Mouse (Mus musculus): ENCODE data around the gene Stk4. TPM values are rescaled to one million over a fixed set of nuclear protein-coding genes. Genes with fewer than 3 reads are reported as not detected.
A peak's percentile ranks its signal among the peaks of the same experiment; 100 is the strongest.

Gene Stk4
- polyA plus RNA-seq (2016; fragmentation: Nextera tagmentation; extraction: Ambion mirVana), result 20.5 and 23.6 TPM in 2 replicates

- no peaks in the 10 kb centered on the region for H3K9me3 ChIP-seq
- H3K27me3 ChIP-seq (ENCODE audit: insufficient read depth, poor library complexity, severe bottlenecking), result no peaks in the 10 kb centered on the region
- H3K4me1 ChIP-seq, result peaks cover 13% of the 10 kb centered on the region
- peak within 1 kb of the TSS; percentile 93 for H3K4me3 ChIP-seq
- peaks cover 13% of the 10 kb centered on the region for H3K36me3 ChIP-seq
- peak within 1 kb of the TSS; percentile 92 for H3K27ac ChIP-seq
- peak; percentile 78 for DNase-seq (ENCODE audit: low spot score)
- WGBS, result under 1% methylated on average over 45 of the region's 45 CpGs
Observed at GRCm38 (mm10) chr2:164070142-164070764, at the start of gene Stk4. Gene Stk4, plus strand, starts transcription at chr2:164070322.

GRCm38 (mm10) chr2:164022104-164022503, 48.0 kb upstream of the Stk4 start:
- Histone ChIP-seq H3K4me1 (no peaks in the 10 kb centered on the region), H3K27me3 (ENCODE audit: insufficient read depth, poor library complexity, severe bottlenecking) (peaks cover 4% of the 10 kb centered on the region; the same call in 1 of the 2 replicates), H3K27ac (no peak overlapping the region), H3K9me3 (no peaks in the 10 kb centered on the region), H3K36me3 (peaks cover 25% of the 10 kb centered on the region), H3K4me3 (no peak overlapping the region)
- no peak for DNase-seq (ENCODE audit: low spot score)
- 34% methylated on average over 2 of the region's 2 CpGs for WGBS

- Histone ChIP-seq H3K9me3 (no peaks in the 10 kb centered on the region), H3K27me3 (ENCODE audit: insufficient read depth, poor library complexity, severe bottlenecking) (peaks cover 4% of the 10 kb centered on the region; the same call in 1 of the 2 replicates), H3K27ac (no peak within 1 kb of the TSS), H3K4me3 (no peak within 1 kb of the TSS), H3K36me3 (no peaks in the 10 kb centered on the region), H3K4me1 (no peaks in the 10 kb centered on the region)
- 80% methylated on average over 16 of the region's 16 CpGs for WGBS
- no peak for DNase-seq (ENCODE audit: low spot score)
Observed at GRCm38 (mm10) chr2:164025150-164025549, 45.0 kb upstream of the Stk4 start, which contains the start of gene Pabpc1l. Gene Pabpc1l, plus strand, starts transcription at chr2:164025450.

GRCm38 (mm10) chr2:164031147-164031546, 39.0 kb upstream of the Stk4 start:
- no peaks in the 10 kb centered on the region for H3K9me3 ChIP-seq
- no peak overlapping the region for H3K27ac ChIP-seq
- no peaks in the 10 kb centered on the region for H3K36me3 ChIP-seq
- 65% methylated on average over 10 of the region's 10 CpGs for WGBS
- peaks cover 4% of the 10 kb centered on the region; the same call in 1 of the 2 replicates for H3K27me3 ChIP-seq (ENCODE audit: insufficient read depth, poor library complexity, severe bottlenecking)
- H3K4me1 ChIP-seq, result 0 out of 2 replicates have a peak, but pooled peaks cover 4% of the 10 kb centered on the region
- no peak for DNase-seq (ENCODE audit: low spot score)
- no peak overlapping the region for H3K4me3 ChIP-seq

GRCm38 (mm10) chr2:164032973-164033372, 37.1 kb upstream of the Stk4 start:
- no peak overlapping the region for H3K27ac ChIP-seq
- H3K9me3 ChIP-seq, result no peaks in the 10 kb centered on the region
- DNase-seq (ENCODE audit: low spot score), result no peak
- WGBS, result 91% methylated on average over 3 of the region's 3 CpGs
- H3K27me3 ChIP-seq (ENCODE audit: insufficient read depth, poor library complexity, severe bottlenecking), result peaks cover 4% of the 10 kb centered on the region; the same call in 1 of the 2 replicates
- H3K36me3 ChIP-seq, result no peaks in the 10 kb centered on the region
- no peak overlapping the region for H3K4me3 ChIP-seq
- peaks cover 11% of the 10 kb centered on the region for H3K4me1 ChIP-seq

GRCm38 (mm10) chr2:164036520-164037019, 33.6 kb upstream of the Stk4 start:
- no peak for DNase-seq (ENCODE audit: low spot score)
- Histone ChIP-seq H3K9me3 (no peaks in the 10 kb centered on the region), H3K4me3 (no peak overlapping the region), H3K4me1 (peaks cover 7% of the 10 kb centered on the region), H3K27me3 (ENCODE audit: insufficient read depth, poor library complexity, severe bottlenecking) (peaks cover 4% of the 10 kb centered on the region; the same call in 1 of the 2 replicates), H3K27ac (no peak overlapping the region), H3K36me3 (no peaks in the 10 kb centered on the region)
- 40% methylated on average over 10 of the region's 10 CpGs for WGBS

- no peak overlapping the region for H3K4me3 ChIP-seq
- H3K27me3 ChIP-seq (ENCODE audit: insufficient read depth, poor library complexity, severe bottlenecking), result peaks cover 8% of the 10 kb centered on the region; the same call in 1 of the 2 replicates
- WGBS, result 100% methylated on average over 1 of the region's 1 CpGs
- peaks cover 11% of the 10 kb centered on the region for H3K4me1 ChIP-seq
- no peak for DNase-seq (ENCODE audit: low spot score)
- H3K36me3 ChIP-seq, result no peaks in the 10 kb centered on the region
- no peaks in the 10 kb centered on the region for H3K9me3 ChIP-seq
- H3K27ac ChIP-seq, result no peak overlapping the region
Observed at GRCm38 (mm10) chr2:164038407-164039028, 31.6 kb upstream of the Stk4 start.

GRCm38 (mm10) chr2:164040949-164041348, 29.2 kb upstream of the Stk4 start:
- H3K9me3 ChIP-seq, result no peaks in the 10 kb centered on the region
- H3K4me1 ChIP-seq, result peaks cover 11% of the 10 kb centered on the region
- WGBS, result 84% methylated on average over 6 of the region's 6 CpGs
- 0 out of 2 replicates have a peak, but pooled peaks cover 11% of the 10 kb centered on the region for H3K27me3 ChIP-seq (ENCODE audit: insufficient read depth, poor library complexity, severe bottlenecking)
- H3K27ac ChIP-seq, result no peak overlapping the region
- no peaks in the 10 kb centered on the region for H3K36me3 ChIP-seq
- DNase-seq (ENCODE audit: low spot score), result no peak
- no peak overlapping the region for H3K4me3 ChIP-seq

- WGBS, result 76% methylated on average over 2 of the region's 2 CpGs
- Histone ChIP-seq H3K9me3 (no peaks in the 10 kb centered on the region), H3K36me3 (no peaks in the 10 kb centered on the region), H3K4me3 (no peak overlapping the region), H3K27me3 (ENCODE audit: insufficient read depth, poor library complexity, severe bottlenecking) (0 out of 2 replicates have a peak, but pooled peaks cover 11% of the 10 kb centered on the region), H3K4me1 (peaks cover 9% of the 10 kb centered on the region), H3K27ac (no peak overlapping the region)
- no peak for DNase-seq (ENCODE audit: low spot score)
Observed at GRCm38 (mm10) chr2:164041523-164041922, 28.6 kb upstream of the Stk4 start.

GRCm38 (mm10) chr2:164047197-164047690, 22.9 kb upstream of the Stk4 start:
- Histone ChIP-seq H3K4me1 (no peaks in the 10 kb centered on the region), H3K36me3 (peaks cover 13% of the 10 kb centered on the region), H3K27ac (no peak overlapping the region), H3K4me3 (peak overlapping the region; percentile 45), H3K27me3 (ENCODE audit: insufficient read depth, poor library complexity, severe bottlenecking) (peaks cover 21% of the 10 kb centered on the region; the same call in 1 of the 2 replicates), H3K9me3 (no peaks in the 10 kb centered on the region)
- WGBS, result 2% methylated on average over 16 of the region's 16 CpGs
- DNase-seq (ENCODE audit: low spot score), result peak; percentile 87

- Histone ChIP-seq H3K27ac (peak overlapping the region; percentile 23; the same call in 1 of the 2 replicates), H3K4me1 (peaks cover 18% of the 10 kb centered on the region), H3K9me3 (no peaks in the 10 kb centered on the region), H3K27me3 (ENCODE audit: insufficient read depth, poor library complexity, severe bottlenecking) (peaks cover 12% of the 10 kb centered on the region; the same call in 1 of the 2 replicates), H3K36me3 (peaks cover 67% of the 10 kb centered on the region), H3K4me3 (no peak overlapping the region)
- peak; percentile 94 for DNase-seq (ENCODE audit: low spot score)
- 45% methylated on average over 8 of the region's 8 CpGs for WGBS
Observed at GRCm38 (mm10) chr2:164053767-164054166, 16.4 kb upstream of the Stk4 start.

GRCm38 (mm10) chr2:164054671-164055070, 15.5 kb upstream of the Stk4 start:
- H3K4me1 ChIP-seq, result peaks cover 18% of the 10 kb centered on the region
- no peak for DNase-seq (ENCODE audit: low spot score)
- peaks cover 8% of the 10 kb centered on the region; the same call in 1 of the 2 replicates for H3K27me3 ChIP-seq (ENCODE audit: insufficient read depth, poor library complexity, severe bottlenecking)
- peak overlapping the region; percentile 52; the same call in 1 of the 2 replicates for H3K27ac ChIP-seq
- H3K4me3 ChIP-seq, result no peak overlapping the region
- H3K36me3 ChIP-seq, result peaks cover 76% of the 10 kb centered on the region
- no peaks in the 10 kb centered on the region for H3K9me3 ChIP-seq
- 83% methylated on average over 8 of the region's 8 CpGs for WGBS

Data from heart, embryonic 10.5 days (tissue).